Mouse (Mus musculus) heart, embryonic 15.5 days (tissue): ENCODE measurements around the gene Fermt3. TPM values are rescaled to one million over a fixed set of nuclear protein-coding genes. Genes with fewer than 3 reads are reported as not detected.

ENCODE experiments used
- ATAC-seq: fragments of 200-750 bp; cut with Nextera tagmentation; replicated peaks from 2 replicates; pipeline ENCODE4 v1.8.0; 2017; ENCODE audit warnings: low read depth, moderate TSS enrichment; ENCODE audit not compliant: insufficient number of reproducible peaks, insufficient read depth, low FRiP score
- H3K27ac ChIP-seq: fragments of 300-500 bp; sonication (generic); 2 replicates; pipeline ENCODE4 v1.5.1; 2015; ENCODE audit warnings: mild to moderate bottlenecking, inconsistent platforms
- H3K27me3 ChIP-seq: fragments of 300-500 bp; sonication (generic); 2 replicates; pipeline ENCODE4 v1.6.1; 2015; ENCODE audit warnings: inconsistent platforms
- H3K36me3 ChIP-seq: fragments of 300-500 bp; sonication (generic); 2 replicates; pipeline ENCODE4 v1.6.1; 2015; ENCODE audit warnings: mild to moderate bottlenecking, inconsistent platforms
- H3K4me1 ChIP-seq: fragments of 300-500 bp; sonication (generic); replicated peaks from 2 replicates; pipeline ENCODE4 v1.6.1; 2015; ENCODE audit warnings: inconsistent platforms
- H3K4me2 ChIP-seq: fragments of 300-500 bp; sonication (generic); 2 replicates; pipeline ENCODE4 v1.6.1; 2015; ENCODE audit warnings: inconsistent platforms, mild to moderate bottlenecking, moderate library complexity
- H3K4me3 ChIP-seq: fragments of 300-500 bp; sonication (generic); 2 replicates; pipeline ENCODE4 v1.5.1; 2015; ENCODE audit warnings: mild to moderate bottlenecking, inconsistent platforms
- H3K9ac ChIP-seq: fragments of 300-500 bp; sonication (generic); 2 replicates; pipeline ENCODE4 v1.6.1; 2015; ENCODE audit warnings: mild to moderate bottlenecking, inconsistent platforms
- H3K9me3 ChIP-seq: fragments of 300-500 bp; sonication (generic); replicated peaks from 2 replicates; pipeline ENCODE4 v1.6.1; 2016; ENCODE audit warnings: inconsistent platforms
- WGBS: fragments of 180-500 bp; shearing (Covaris S2); methylation state at CpG from one replicate; pipeline ENCODE4 v1.1.7; 2015; ENCODE audit warnings: mixed read lengths; 5-methylcytosine and 5-hydroxymethylcytosine counted together
- polyA plus RNA-seq: library from polyadenylated mRNA; unstranded; fragments of >200 nt; fragmentation: Nextera tagmentation; extraction: Ambion mirVana; gene quantifications from 2 replicates; pipeline ENCODE4 v1.2.1, GENCODE M21; 2015

The Fermt3 gene
- polyA plus RNA-seq, result 6.5 and 18.3 TPM in 2 replicates

DNA sequence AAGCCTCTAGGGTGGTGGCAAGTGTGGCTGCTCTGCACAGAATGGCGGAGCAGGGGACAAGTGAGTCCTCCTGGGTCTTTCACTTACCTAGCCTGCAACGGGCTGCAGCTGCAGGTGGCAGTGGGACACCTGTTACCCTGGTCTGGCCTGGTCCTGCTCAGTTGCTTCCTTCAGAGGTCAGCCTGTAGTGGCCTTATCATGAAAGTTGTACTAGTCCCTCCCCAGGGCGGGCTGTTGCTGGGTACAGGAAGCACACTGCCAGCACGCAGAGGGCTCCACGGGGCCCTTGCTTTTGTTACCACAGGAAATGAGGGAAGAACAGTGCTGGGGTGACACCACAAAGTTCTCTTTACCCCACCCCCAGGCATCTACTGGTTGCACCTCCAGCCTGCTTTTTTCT lies at the start of gene Fermt3:
Gene Fermt3, minus strand, starts transcription at position 279 of the 400 bp plus-strand sequence.
- H3K4me3 ChIP-seq, result peak within 1 kb of the TSS; percentile 20
- no peak within 1 kb of the TSS for H3K9ac ChIP-seq
- ATAC-seq, result peak; percentile 53; the same call in 1 of the 2 replicates
- H3K27ac ChIP-seq, result peak within 1 kb of the TSS; percentile 60
- H3K4me1 ChIP-seq, result peaks cover 10% of the 10 kb centered on the region
- 58% methylated on average over 5 of the region's 5 CpGs for WGBS
- no peaks in the 10 kb centered on the region for H3K27me3 ChIP-seq
- H3K36me3 ChIP-seq, result peaks cover 45% of the 10 kb centered on the region
- peak within 1 kb of the TSS; percentile 23; the same call in 1 of the 2 replicates for H3K4me2 ChIP-seq
- H3K9me3 ChIP-seq, result no peaks in the 10 kb centered on the region

DNA sequence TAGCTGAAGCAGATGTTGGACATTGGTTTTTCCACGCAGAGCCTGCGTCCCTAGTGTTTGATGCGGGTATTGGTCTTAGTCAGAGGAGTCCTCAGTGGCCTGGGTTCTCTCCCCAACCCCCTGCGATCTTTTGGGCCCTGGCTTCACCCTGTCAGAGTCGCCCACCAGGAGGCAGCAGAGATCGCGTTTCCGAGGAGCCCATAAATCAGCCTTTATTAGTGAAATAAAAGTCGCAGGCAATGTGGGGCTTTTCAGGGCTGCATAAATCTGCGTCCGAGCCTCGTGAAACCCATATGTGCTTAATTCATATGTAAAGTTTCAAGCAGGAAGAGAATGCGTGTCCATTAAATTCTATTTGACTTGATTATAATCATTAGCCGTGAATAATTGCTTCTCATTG lies 48.9 kb upstream of the Fermt3 start:
- no peaks in the 10 kb centered on the region for H3K36me3 ChIP-seq
- peaks cover 7% of the 10 kb centered on the region for H3K27me3 ChIP-seq
- ATAC-seq, result no peak
- no peak overlapping the region for H3K4me2 ChIP-seq
- no peak overlapping the region for H3K4me3 ChIP-seq
- no peak overlapping the region for H3K9ac ChIP-seq
- 9% methylated on average over 14 of the region's 14 CpGs for WGBS
- no peak overlapping the region for H3K27ac ChIP-seq
- H3K9me3 ChIP-seq, result no peaks in the 10 kb centered on the region
- H3K4me1 ChIP-seq, result peaks cover 49% of the 10 kb centered on the region

GRCm38 (mm10) chr19:7067344-7068050 lies 48.2 kb upstream of the Fermt3 start:
- H3K9me3 ChIP-seq, result no peaks in the 10 kb centered on the region
- peaks cover 47% of the 10 kb centered on the region for H3K4me1 ChIP-seq
- peaks cover 7% of the 10 kb centered on the region for H3K27me3 ChIP-seq
- H3K4me3 ChIP-seq, result no peak overlapping the region
- 41% methylated on average over 20 of the region's 20 CpGs for WGBS
- no peaks in the 10 kb centered on the region for H3K36me3 ChIP-seq
- H3K9ac ChIP-seq, result no peak overlapping the region
- no peak for ATAC-seq
- H3K27ac ChIP-seq, result no peak overlapping the region
- H3K4me2 ChIP-seq, result no peak overlapping the region

DNA sequence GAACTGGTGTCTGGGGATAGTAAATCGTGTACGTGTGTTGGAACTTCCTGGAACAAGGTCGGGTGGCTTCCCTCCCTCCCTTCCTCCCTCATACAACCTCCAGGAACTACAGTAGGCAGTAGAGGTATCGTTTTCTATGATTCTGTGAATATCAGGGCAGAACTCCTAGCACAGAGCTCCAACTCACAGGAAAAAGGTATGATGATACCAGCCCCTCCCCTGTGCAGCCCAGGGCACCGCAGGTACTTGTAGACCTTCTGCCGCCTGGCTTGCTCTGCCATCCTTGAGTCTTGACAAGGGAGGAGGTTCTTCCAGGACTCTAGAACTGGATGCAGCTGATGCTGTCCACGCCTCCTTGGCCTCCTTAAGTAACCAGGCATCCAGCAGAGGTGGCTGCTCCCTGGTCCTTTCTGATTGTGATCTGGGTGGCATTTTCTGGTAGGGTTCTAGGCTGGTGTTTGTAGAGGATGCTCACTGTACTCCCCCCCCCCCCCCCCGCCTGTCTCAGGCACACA lies 47.6 kb upstream of the Fermt3 start:
- Histone ChIP-seq H3K4me1 (peaks cover 41% of the 10 kb centered on the region), H3K27me3 (peaks cover 7% of the 10 kb centered on the region), H3K9me3 (no peaks in the 10 kb centered on the region), H3K4me3 (no peak overlapping the region), H3K9ac (no peak overlapping the region), H3K4me2 (peak overlapping the region; percentile 11; the same call in 1 of the 2 replicates), H3K36me3 (no peaks in the 10 kb centered on the region), H3K27ac (no peak overlapping the region)
- WGBS, result 45% methylated on average over 8 of the region's 8 CpGs
- ATAC-seq, result no peak

- H3K27ac ChIP-seq, result peak overlapping the region; percentile 33
- 0 out of 2 replicates have a peak, but pooled peaks have one; percentile 10 for ATAC-seq
- H3K9ac ChIP-seq, result no peak overlapping the region
Observed at GRCm38 (mm10) chr19:7066034-7066827, 47.0 kb upstream of the Fermt3 start.

GRCm38 (mm10) chr19:7064571-7064970 lies 45.3 kb upstream of the Fermt3 start:
- H3K4me3 ChIP-seq, result no peak overlapping the region
- H3K4me1 ChIP-seq, result peaks cover 28% of the 10 kb centered on the region
- H3K9me3 ChIP-seq, result no peaks in the 10 kb centered on the region
- H3K27ac ChIP-seq, result no peak overlapping the region
- H3K36me3 ChIP-seq, result no peaks in the 10 kb centered on the region
- H3K27me3 ChIP-seq, result peaks cover 7% of the 10 kb centered on the region
- no peak overlapping the region for H3K9ac ChIP-seq
- no peak overlapping the region for H3K4me2 ChIP-seq
- 6% methylated on average over 3 of the region's 3 CpGs for WGBS
- peak; percentile 52; the same call in 1 of the 2 replicates for ATAC-seq

More at GRCm38 (mm10) chr19:7066034-7066827, 47.0 kb upstream of the Fermt3 start:
- peak overlapping the region; percentile 11; the same call in 1 of the 2 replicates for H3K4me2 ChIP-seq
- peaks cover 7% of the 10 kb centered on the region for H3K27me3 ChIP-seq
- WGBS, result 28% methylated on average over 15 of the region's 15 CpGs
- no peaks in the 10 kb centered on the region for H3K36me3 ChIP-seq
- no peaks in the 10 kb centered on the region for H3K9me3 ChIP-seq
- peaks cover 39% of the 10 kb centered on the region for H3K4me1 ChIP-seq
- no peak overlapping the region for H3K4me3 ChIP-seq

GRCm38 (mm10) chr19:7062916-7063315 lies 43.6 kb upstream of the Fermt3 start:
- no peak overlapping the region for H3K4me3 ChIP-seq
- H3K9ac ChIP-seq, result no peak overlapping the region
- H3K9me3 ChIP-seq, result no peaks in the 10 kb centered on the region
- H3K4me1 ChIP-seq, result peaks cover 32% of the 10 kb centered on the region
- H3K36me3 ChIP-seq, result no peaks in the 10 kb centered on the region
- no peak overlapping the region for H3K27ac ChIP-seq
- H3K27me3 ChIP-seq, result peaks cover 6% of the 10 kb centered on the region
- H3K4me2 ChIP-seq, result no peak overlapping the region
- 87% methylated on average over 8 of the region's 8 CpGs for WGBS
- no peak for ATAC-seq

DNA sequence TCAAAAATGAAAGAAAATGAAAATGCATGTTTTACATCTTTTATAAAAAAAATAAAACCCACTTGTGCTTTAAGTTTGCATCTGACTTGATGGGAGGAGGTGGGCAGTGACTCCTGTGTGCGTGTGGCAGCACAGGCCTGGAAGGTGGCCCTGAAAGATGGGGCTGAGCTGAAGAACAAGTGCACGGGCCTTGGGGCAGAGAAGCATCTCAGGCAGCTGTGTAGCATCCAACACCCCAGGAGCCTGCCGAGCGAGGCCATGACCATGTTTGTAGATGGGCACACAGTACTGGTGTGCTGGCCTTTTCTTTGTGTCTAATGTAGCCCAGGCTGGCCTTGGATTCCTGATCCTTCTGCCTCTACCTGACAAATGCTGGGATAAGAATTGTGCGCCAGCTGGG lies 42.8 kb upstream of the Fermt3 start:
- H3K9ac ChIP-seq, result no peak overlapping the region
- WGBS, result 82% methylated on average over 5 of the region's 5 CpGs
- H3K9me3 ChIP-seq, result no peaks in the 10 kb centered on the region
- no peak overlapping the region for H3K27ac ChIP-seq
- H3K4me1 ChIP-seq, result peaks cover 30% of the 10 kb centered on the region
- no peak overlapping the region for H3K4me3 ChIP-seq
- no peak for ATAC-seq
- no peaks in the 10 kb centered on the region for H3K36me3 ChIP-seq
- no peaks in the 10 kb centered on the region for H3K27me3 ChIP-seq
- no peak overlapping the region for H3K4me2 ChIP-seq

DNA sequence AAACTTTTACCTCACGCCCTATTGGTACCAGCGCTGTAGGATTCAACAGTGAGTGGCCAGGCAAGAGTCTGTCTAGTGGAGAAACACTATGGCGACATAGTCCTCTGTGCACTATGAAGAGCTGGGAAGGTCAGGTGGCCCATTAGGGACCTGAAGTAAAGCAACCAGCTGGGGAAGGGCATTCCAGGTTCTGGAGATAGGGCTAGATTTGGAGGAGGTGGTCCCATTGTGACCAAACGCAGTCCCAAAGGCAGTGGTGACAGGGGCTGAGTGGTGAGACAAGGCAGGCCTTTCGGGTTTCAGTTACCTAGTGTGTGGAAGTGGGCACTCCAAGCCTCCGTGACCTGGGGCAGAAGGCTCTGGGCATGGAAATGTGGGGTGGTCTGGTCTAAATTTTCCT lies 39.3 kb upstream of the Fermt3 start:
- no peak for ATAC-seq
- Histone ChIP-seq H3K4me1 (peaks cover 37% of the 10 kb centered on the region), H3K27me3 (no peaks in the 10 kb centered on the region), H3K4me2 (peak overlapping the region; percentile 99), H3K9ac (0 out of 2 replicates have a peak overlapping the region, but pooled peaks have one; percentile 38), H3K36me3 (no peaks in the 10 kb centered on the region), H3K27ac (peak overlapping the region; percentile 92), H3K4me3 (peak overlapping the region; percentile 74), H3K9me3 (no peaks in the 10 kb centered on the region)
- WGBS, result 51% methylated on average over 6 of the region's 6 CpGs

GRCm38 (mm10) chr19:7057722-7058207 lies 38.5 kb upstream of the Fermt3 start:
- WGBS, result under 1% methylated on average over 15 of the region's 15 CpGs
- Histone ChIP-seq H3K9ac (peak overlapping the region; percentile 76), H3K27ac (peak overlapping the region; percentile 92), H3K4me3 (peak overlapping the region; percentile 74), H3K4me1 (peaks cover 37% of the 10 kb centered on the region), H3K4me2 (peak overlapping the region; percentile 99), H3K27me3 (no peaks in the 10 kb centered on the region), H3K9me3 (no peaks in the 10 kb centered on the region), H3K36me3 (no peaks in the 10 kb centered on the region)
- ATAC-seq, result peak; percentile 85

GRCm38 (mm10) chr19:7057126-7057721 lies 38.0 kb upstream of the Fermt3 start:
- no peaks in the 10 kb centered on the region for H3K27me3 ChIP-seq
- H3K4me3 ChIP-seq, result peak overlapping the region; percentile 74
- peak overlapping the region; percentile 99 for H3K4me2 ChIP-seq
- H3K27ac ChIP-seq, result peak overlapping the region; percentile 92
- WGBS, result 2% methylated on average over 16 of the region's 16 CpGs
- H3K36me3 ChIP-seq, result no peaks in the 10 kb centered on the region
- peak; percentile 9 for ATAC-seq
- peak overlapping the region; percentile 76 for H3K9ac ChIP-seq
- no peaks in the 10 kb centered on the region for H3K9me3 ChIP-seq
- peaks cover 37% of the 10 kb centered on the region for H3K4me1 ChIP-seq
